Mouse (Mus musculus) MEL (cell line): ENCODE results near the gene Vmn2r89. TPM values are rescaled to one million over a fixed set of nuclear protein-coding genes. Genes with fewer than 3 reads are reported as not detected.
"Not testable (repeated sequence)": the region's sequence is repeated elsewhere in the genome, so short reads cannot be mapped to it uniquely, and the experiment has no call there.

Source experiments
- DNase-seq: peaks from one replicate; pipeline ENCODE4 v3.0.0; 2011; ENCODE audit warnings: low read depth, low spot score
- H3K27ac ChIP-seq: 2 replicates; pipeline ENCODE4 v1.5.1; 2012; ENCODE audit warnings: low read depth, mild to moderate bottlenecking, control low read depth, low read length, moderate library complexity; ENCODE audit not compliant: control insufficient read depth
- H3K27me3 ChIP-seq, 2 experiments: fragments of 150-350 bp in 1 of 2; sonication (generic) in 1 of 2; 2 replicates each; pipeline ENCODE4 v1.6.1; 2012; ENCODE audit warnings: low read length in 2 of 2, mild to moderate bottlenecking in 2 of 2, improper control_type of control experiment in 1 of 2, moderate library complexity in 1 of 2; ENCODE audit not compliant: insufficient read depth in 2 of 2, control insufficient read depth in 1 of 2
- H3K36me3 ChIP-seq, 2 experiments: 2 replicates each; pipeline ENCODE4 v1.6.1; 2012 to 2014; ENCODE audit warnings: low read length in 2 of 2, improper control_type of control experiment in 1 of 2, inconsistent platforms in 1 of 2, mild to moderate bottlenecking in 1 of 2; ENCODE audit not compliant: insufficient read depth in 2 of 2, control insufficient read depth in 1 of 2
- H3K4me1 ChIP-seq, 2 experiments: fragments of 150-350 bp in 1 of 2; sonication (generic) in 1 of 2; 2 replicates each; pipeline ENCODE4 v1.6.1; 2012; ENCODE audit warnings: low read length in 2 of 2, improper control_type of control experiment in 1 of 2, mild to moderate bottlenecking in 1 of 2; ENCODE audit not compliant: insufficient read depth in 2 of 2, control insufficient read depth in 1 of 2
- H3K4me3 ChIP-seq, 2 experiments: fragments of 150-350 bp in 1 of 2; sonication (generic) in 1 of 2; 2 replicates each; pipeline ENCODE4 v1.5.1; 2012; ENCODE audit warnings: low read depth in 2 of 2, low read length in 2 of 2, mild to moderate bottlenecking in 2 of 2, moderate library complexity in 2 of 2, control low read depth in 1 of 2, improper control_type of control experiment in 1 of 2; ENCODE audit not compliant: control insufficient read depth in 1 of 2, insufficient read depth in 1 of 2
- H3K79me2 ChIP-seq: 2 replicates; pipeline ENCODE4 v1.6.1; 2012; ENCODE audit warnings: mild to moderate bottlenecking, low read length, moderate library complexity; ENCODE audit not compliant: control insufficient read depth, poor library complexity, insufficient read depth
- H3K9ac ChIP-seq: 2 replicates; pipeline ENCODE4 v1.6.1; 2012; ENCODE audit warnings: low read depth, mild to moderate bottlenecking, control low read depth, low read length, moderate library complexity; ENCODE audit not compliant: control insufficient read depth, poor library complexity, severe bottlenecking
- H3K9me3 ChIP-seq: fragments of 150-350 bp; sonication (generic); replicated peaks from 2 replicates; pipeline ENCODE4 v1.6.1; 2012; ENCODE audit warnings: mild to moderate bottlenecking, low read length, improper control_type of control experiment, moderate library complexity; ENCODE audit not compliant: insufficient read depth
- CHD2 ChIP-seq: IDR thresholded peaks from 2 replicates; pipeline ENCODE4 v1.6.1; 2011; ENCODE audit warnings: low read length, improper control_type of control experiment
- CTCF ChIP-seq, 3 experiments: IDR thresholded peaks in 2 of 3; conservative IDR thresholded peaks in 1 of 3; 2 replicates each; pipeline ENCODE4 v1.5.1; 2011 to 2012; ENCODE audit warnings: low read length in 3 of 3, low read depth in 2 of 3, mild to moderate bottlenecking in 2 of 3, improper control_type of control experiment in 1 of 3, inconsistent platforms in 1 of 3, mixed read lengths in 1 of 3, moderate library complexity in 1 of 3; ENCODE audit not compliant: control insufficient read depth in 1 of 3, insufficient read depth in 1 of 3, poor library complexity in 1 of 3, severe bottlenecking in 1 of 3
- ELF1 ChIP-seq: IDR thresholded peaks from 2 replicates; pipeline ENCODE4 v1.6.1; 2014; ENCODE audit warnings: low read depth, mild to moderate bottlenecking, inconsistent platforms, low read length, improper control_type of control experiment, moderate library complexity
- GATA1 ChIP-seq: IDR thresholded peaks from 2 replicates; pipeline ENCODE4 v1.6.1; 2011; ENCODE audit warnings: low read depth, low read length, improper control_type of control experiment
- MAX ChIP-seq: IDR thresholded peaks from 2 replicates; pipeline ENCODE4 v1.6.1; 2011; ENCODE audit warnings: low read length, improper control_type of control experiment
- MAZ ChIP-seq: IDR thresholded peaks from 2 replicates; pipeline ENCODE4 v1.6.1; 2012; ENCODE audit warnings: low read depth, mild to moderate bottlenecking, inconsistent platforms, low read length, improper control_type of control experiment
- MEF2A ChIP-seq: IDR thresholded peaks from 2 replicates; pipeline ENCODE4 v1.6.1; 2014; ENCODE audit warnings: low read depth, mild to moderate bottlenecking, inconsistent platforms, low read length, improper control_type of control experiment; ENCODE audit not compliant: poor library complexity, insufficient replicate concordance, severe bottlenecking; ENCODE audit errors: extremely low read depth
- MXI1 ChIP-seq: IDR thresholded peaks from 2 replicates; pipeline ENCODE4 v1.6.1; 2011; ENCODE audit warnings: mild to moderate bottlenecking, low read depth, low read length, improper control_type of control experiment
- MYB ChIP-seq: IDR thresholded peaks from 2 replicates; pipeline ENCODE4 v1.6.1; 2011; ENCODE audit warnings: mild to moderate bottlenecking, low read depth, low read length, improper control_type of control experiment
- POLR2A ChIP-seq, 2 experiments: IDR thresholded peaks; 2 replicates each; pipeline ENCODE4 v1.6.1; 2011 to 2012; ENCODE audit warnings: low read length in 2 of 2, mild to moderate bottlenecking in 2 of 2, control low read depth in 1 of 2, improper control_type of control experiment in 1 of 2, low read depth in 1 of 2, moderate library complexity in 1 of 2; ENCODE audit not compliant: control insufficient read depth in 1 of 2, insufficient read depth in 1 of 2, poor library complexity in 1 of 2
- POLR2AphosphoS2 ChIP-seq: IDR thresholded peaks from 2 replicates; pipeline ENCODE4 v1.6.1; 2011; ENCODE audit warnings: low read length, improper control_type of control experiment
- RAD21 ChIP-seq: IDR thresholded peaks from 2 replicates; pipeline ENCODE4 v1.6.1; 2011; ENCODE audit warnings: mild to moderate bottlenecking, low read depth, low read length, improper control_type of control experiment
- RCOR1 ChIP-seq: IDR thresholded peaks from 2 replicates; pipeline ENCODE4 v1.6.1; 2012; ENCODE audit warnings: low read depth, mild to moderate bottlenecking, inconsistent platforms, low read length, improper control_type of control experiment
- SMC3 ChIP-seq: IDR thresholded peaks from 2 replicates; pipeline ENCODE4 v1.6.1; 2011; ENCODE audit warnings: low read depth, low read length, improper control_type of control experiment
- TAL1 ChIP-seq: IDR thresholded peaks from 2 replicates; pipeline ENCODE4 v1.6.1; 2012; ENCODE audit warnings: mild to moderate bottlenecking, inconsistent platforms, low read length, moderate library complexity, mixed read lengths
- TBP ChIP-seq: IDR thresholded peaks from 2 replicates; pipeline ENCODE4 v1.8.0; 2011; ENCODE audit warnings: low read depth, low read length, improper control_type of control experiment
- USF2 ChIP-seq, 2 experiments: IDR thresholded peaks; 2 replicates each; pipeline ENCODE4 v1.6.1; 2011 to 2012; ENCODE audit warnings: improper control_type of control experiment in 2 of 2, low read length in 2 of 2, borderline replicate concordance in 1 of 2, inconsistent platforms in 1 of 2, low read depth in 1 of 2, mild to moderate bottlenecking in 1 of 2; ENCODE audit not compliant: insufficient read depth in 1 of 2
- ZKSCAN1 ChIP-seq: IDR thresholded peaks from 2 replicates; pipeline ENCODE4 v1.6.1; 2012; ENCODE audit warnings: low read depth, mild to moderate bottlenecking, inconsistent platforms, low read length, improper control_type of control experiment, moderate library complexity
- ZMIZ1 ChIP-seq: IDR thresholded peaks from 2 replicates; pipeline ENCODE4 v1.6.1; 2012; ENCODE audit warnings: low read depth, mild to moderate bottlenecking, inconsistent platforms, low read length, improper control_type of control experiment, moderate library complexity
- polyA plus RNA-seq, 2 experiments: library from polyadenylated mRNA; stranded (reverse) in 1 of 2; unstranded in 1 of 2; fragments of >175 nt in 1 of 2; fragments of >200 nt in 1 of 2; gene quantifications; 2 replicates each; pipeline versions ENCODE4 v1.2.1 to v1.2.4; 2012; ENCODE audit warnings: low replicate concordance in 2 of 2, low read depth in 1 of 2; ENCODE audit not compliant: insufficient read length in 2 of 2, insufficient read depth in 1 of 2, missing spikeins in 1 of 2
- total RNA-seq: library from RNA; depleted of rRNA; stranded (reverse); fragments of 300-350 nt; gene quantifications from 2 replicates; pipeline ENCODE4 v1.2.3, GENCODE M21; 2012

The Vmn2r89 gene
- total and polyA plus RNA-seq, 3 experiments, result not detected

DNA sequence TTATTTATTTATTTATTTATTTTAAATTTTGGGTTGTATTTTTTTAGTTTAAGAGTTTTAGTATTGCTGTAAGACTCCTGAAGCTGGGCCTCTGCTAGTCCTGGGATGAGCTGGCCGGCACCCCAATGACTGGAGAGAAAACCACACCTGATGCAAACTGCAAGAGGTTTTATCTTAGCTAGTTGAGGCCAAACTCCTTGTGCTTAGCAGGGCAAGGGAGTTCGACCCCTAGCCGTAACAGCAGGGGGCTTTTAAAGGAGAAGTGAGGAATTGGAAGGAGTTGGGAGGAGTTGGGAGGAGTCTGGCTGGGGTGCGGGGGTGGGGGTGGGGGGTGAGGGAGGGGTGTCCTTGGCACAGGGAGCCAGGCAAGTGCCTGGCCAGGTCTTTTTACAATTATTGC lies 12.7 kb upstream of the Vmn2r89 start:
- TF ChIP-seq MAZ (no peak), USF2 (IDR thresholded peaks at IDR 0.05; ENCODE audit: borderline replicate concordance in 1 of 2, insufficient read depth in 1 of 2, low read depth in 1 of 2, low read length in 2 of 2) (no peak), RCOR1 (no peak), TBP (no peak), GATA1 (no peak), POLR2AphosphoS2 (no peak), CTCF (IDR thresholded peaks at IDR 0.05 in 2 of 3, conservative IDR thresholded peaks at IDR 0.05 in 1 of 3; ENCODE audit: control insufficient read depth in 1 of 3, insufficient read depth in 1 of 3, low read depth in 2 of 3, low read length in 3 of 3, poor library complexity in 1 of 3, severe bottlenecking in 1 of 3) (no peak), ELF1 (no peak), CHD2 (no peak), MEF2A (no peak), MYB (no peak), ZKSCAN1 (no peak), POLR2A (IDR thresholded peaks at IDR 0.05; ENCODE audit: control insufficient read depth in 1 of 2, insufficient read depth in 1 of 2, low read depth in 1 of 2, low read length in 2 of 2, poor library complexity in 1 of 2) (no peak), ZMIZ1 (no peak), RAD21 (no peak), TAL1 (no peak), MXI1 (no peak), SMC3 (no peak), MAX (no peak)
- Histone ChIP-seq H3K79me2 (no peaks in the 10 kb centered on the region), H3K4me3 (no peak overlapping the region), H3K9ac (no peak overlapping the region), H3K36me3 (no peaks in the 10 kb centered on the region), H3K27me3 (no peaks in the 10 kb centered on the region), H3K4me1 (no peaks in the 10 kb centered on the region), H3K9me3 (no peaks in the 10 kb centered on the region), H3K27ac (no peak overlapping the region)
- no peak for DNase-seq

DNA sequence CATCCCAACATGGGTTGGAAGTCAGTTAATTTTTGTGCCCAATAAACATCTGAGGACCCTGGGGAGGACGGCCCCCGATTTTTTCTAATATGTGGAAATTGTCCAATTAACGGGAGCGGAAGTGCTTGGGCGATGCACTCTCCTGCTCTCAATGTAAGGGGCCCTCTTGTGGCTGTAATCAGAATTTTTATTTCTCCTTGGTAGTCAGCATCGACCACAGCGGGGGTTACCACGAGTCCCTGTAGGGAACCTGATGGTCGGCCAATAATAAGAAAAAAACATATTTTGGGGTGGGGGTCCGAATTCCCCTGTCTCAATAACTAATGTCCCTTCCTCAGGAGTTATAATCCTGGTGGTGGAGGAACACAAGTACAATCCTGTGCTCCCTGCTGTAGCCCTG lies 28.6 kb downstream of the Vmn2r89 start:
- H3K36me3 ChIP-seq, H3K9me3 ChIP-seq, H3K27me3 ChIP-seq, H3K27ac ChIP-seq, H3K79me2 ChIP-seq, H3K4me3 ChIP-seq: not testable (repeated sequence)
- peak; percentile 13 for DNase-seq
- TF ChIP-seq CTCF (IDR thresholded peaks at IDR 0.05 in 2 of 3, conservative IDR thresholded peaks at IDR 0.05 in 1 of 3; ENCODE audit: control insufficient read depth in 1 of 3, insufficient read depth in 1 of 3, low read depth in 2 of 3, low read length in 3 of 3, poor library complexity in 1 of 3, severe bottlenecking in 1 of 3), result peak in 1 of 3 experiments; percentile 6; a peak in 1 of 6 replicates
- TF ChIP-seq, all 39 proteins: peak for 1; not testable (repeated sequence) for 38
- not testable (repeated sequence) for H3K9ac ChIP-seq, H3K4me1 ChIP-seq
